Mouse (Mus musculus) MEL (cell line): ENCODE results near the gene Ccdc82. TPM values are rescaled to one million over a fixed set of nuclear protein-coding genes. Genes with fewer than 3 reads are reported as not detected.

Source experiments
- DNase-seq: peaks from one replicate; pipeline ENCODE4 v3.0.0; 2011; ENCODE audit warnings: low read depth, low spot score
- H3K27ac ChIP-seq: 2 replicates; pipeline ENCODE4 v1.5.1; 2012; ENCODE audit warnings: low read depth, mild to moderate bottlenecking, control low read depth, low read length, moderate library complexity; ENCODE audit not compliant: control insufficient read depth
- H3K27me3 ChIP-seq, 2 experiments: fragments of 150-350 bp in 1 of 2; sonication (generic) in 1 of 2; 2 replicates each; pipeline ENCODE4 v1.6.1; 2012; ENCODE audit warnings: low read length in 2 of 2, mild to moderate bottlenecking in 2 of 2, improper control_type of control experiment in 1 of 2, moderate library complexity in 1 of 2; ENCODE audit not compliant: insufficient read depth in 2 of 2, control insufficient read depth in 1 of 2
- H3K36me3 ChIP-seq, 2 experiments: 2 replicates each; pipeline ENCODE4 v1.6.1; 2012 to 2014; ENCODE audit warnings: low read length in 2 of 2, improper control_type of control experiment in 1 of 2, inconsistent platforms in 1 of 2, mild to moderate bottlenecking in 1 of 2; ENCODE audit not compliant: insufficient read depth in 2 of 2, control insufficient read depth in 1 of 2
- H3K4me1 ChIP-seq, 2 experiments: fragments of 150-350 bp in 1 of 2; sonication (generic) in 1 of 2; 2 replicates each; pipeline ENCODE4 v1.6.1; 2012; ENCODE audit warnings: low read length in 2 of 2, improper control_type of control experiment in 1 of 2, mild to moderate bottlenecking in 1 of 2; ENCODE audit not compliant: insufficient read depth in 2 of 2, control insufficient read depth in 1 of 2
- H3K4me3 ChIP-seq, 2 experiments: fragments of 150-350 bp in 1 of 2; sonication (generic) in 1 of 2; 2 replicates each; pipeline ENCODE4 v1.5.1; 2012; ENCODE audit warnings: low read depth in 2 of 2, low read length in 2 of 2, mild to moderate bottlenecking in 2 of 2, moderate library complexity in 2 of 2, control low read depth in 1 of 2, improper control_type of control experiment in 1 of 2; ENCODE audit not compliant: control insufficient read depth in 1 of 2, insufficient read depth in 1 of 2
- H3K79me2 ChIP-seq: 2 replicates; pipeline ENCODE4 v1.6.1; 2012; ENCODE audit warnings: mild to moderate bottlenecking, low read length, moderate library complexity; ENCODE audit not compliant: control insufficient read depth, poor library complexity, insufficient read depth
- H3K9ac ChIP-seq: 2 replicates; pipeline ENCODE4 v1.6.1; 2012; ENCODE audit warnings: low read depth, mild to moderate bottlenecking, control low read depth, low read length, moderate library complexity; ENCODE audit not compliant: control insufficient read depth, poor library complexity, severe bottlenecking
- H3K9me3 ChIP-seq: fragments of 150-350 bp; sonication (generic); replicated peaks from 2 replicates; pipeline ENCODE4 v1.6.1; 2012; ENCODE audit warnings: mild to moderate bottlenecking, low read length, improper control_type of control experiment, moderate library complexity; ENCODE audit not compliant: insufficient read depth
- CHD1 ChIP-seq: IDR thresholded peaks from 2 replicates; pipeline ENCODE4 v1.6.1; 2012; ENCODE audit warnings: low read depth, mild to moderate bottlenecking, inconsistent platforms, low read length, improper control_type of control experiment
- CHD2 ChIP-seq: IDR thresholded peaks from 2 replicates; pipeline ENCODE4 v1.6.1; 2011; ENCODE audit warnings: low read length, improper control_type of control experiment
- E2F4 ChIP-seq: IDR thresholded peaks from 2 replicates; pipeline ENCODE4 v1.6.1; 2011; ENCODE audit warnings: low read depth, low read length, improper control_type of control experiment, borderline replicate concordance
- ETS1 ChIP-seq: IDR thresholded peaks from 2 replicates; pipeline ENCODE4 v1.6.1; 2012; ENCODE audit warnings: low read depth, mild to moderate bottlenecking, inconsistent platforms, low read length, improper control_type of control experiment, moderate library complexity
- GABPA ChIP-seq: IDR thresholded peaks from 2 replicates; pipeline ENCODE4 v1.6.1; 2012; ENCODE audit warnings: low read depth, mild to moderate bottlenecking, inconsistent platforms, low read length, improper control_type of control experiment, moderate library complexity
- JUND ChIP-seq: IDR thresholded peaks from 2 replicates; pipeline ENCODE4 v1.6.1; 2011; ENCODE audit warnings: low read depth, mild to moderate bottlenecking, improper control_type of control experiment, low read length
- MAX ChIP-seq: IDR thresholded peaks from 2 replicates; pipeline ENCODE4 v1.6.1; 2011; ENCODE audit warnings: low read length, improper control_type of control experiment
- MYC ChIP-seq: IDR thresholded peaks from 2 replicates; pipeline ENCODE4 v1.6.1; 2011; ENCODE audit warnings: low read depth, mild to moderate bottlenecking, low read length, improper control_type of control experiment, moderate library complexity
- POLR2A ChIP-seq, 2 experiments: IDR thresholded peaks; 2 replicates each; pipeline ENCODE4 v1.6.1; 2011 to 2012; ENCODE audit warnings: low read length in 2 of 2, mild to moderate bottlenecking in 2 of 2, control low read depth in 1 of 2, improper control_type of control experiment in 1 of 2, low read depth in 1 of 2, moderate library complexity in 1 of 2; ENCODE audit not compliant: control insufficient read depth in 1 of 2, insufficient read depth in 1 of 2, poor library complexity in 1 of 2
- POLR2AphosphoS5 ChIP-seq: IDR thresholded peaks from 2 replicates; pipeline ENCODE4 v1.6.1; 2012; ENCODE audit warnings: low read depth, borderline replicate concordance, mild to moderate bottlenecking, inconsistent platforms, low read length, moderate library complexity, mixed read lengths
- RCOR1 ChIP-seq: IDR thresholded peaks from 2 replicates; pipeline ENCODE4 v1.6.1; 2012; ENCODE audit warnings: low read depth, mild to moderate bottlenecking, inconsistent platforms, low read length, improper control_type of control experiment
- TBP ChIP-seq: IDR thresholded peaks from 2 replicates; pipeline ENCODE4 v1.8.0; 2011; ENCODE audit warnings: low read depth, low read length, improper control_type of control experiment
- USF1 ChIP-seq: IDR thresholded peaks from 2 replicates; pipeline ENCODE4 v1.6.1; 2014; ENCODE audit warnings: low read depth, mild to moderate bottlenecking, inconsistent platforms, low read length, improper control_type of control experiment, moderate library complexity
- USF2 ChIP-seq, 2 experiments: IDR thresholded peaks; 2 replicates each; pipeline ENCODE4 v1.6.1; 2011 to 2012; ENCODE audit warnings: improper control_type of control experiment in 2 of 2, low read length in 2 of 2, borderline replicate concordance in 1 of 2, inconsistent platforms in 1 of 2, low read depth in 1 of 2, mild to moderate bottlenecking in 1 of 2; ENCODE audit not compliant: insufficient read depth in 1 of 2
- ZC3H11A ChIP-seq: IDR thresholded peaks from 2 replicates; pipeline ENCODE4 v1.6.1; 2012; ENCODE audit warnings: low read depth, mild to moderate bottlenecking, inconsistent platforms, low read length, improper control_type of control experiment
- ZMIZ1 ChIP-seq: IDR thresholded peaks from 2 replicates; pipeline ENCODE4 v1.6.1; 2012; ENCODE audit warnings: low read depth, mild to moderate bottlenecking, inconsistent platforms, low read length, improper control_type of control experiment, moderate library complexity
- ZNF384 ChIP-seq: IDR thresholded peaks from 2 replicates; pipeline ENCODE4 v1.6.1; 2012; ENCODE audit warnings: low read depth, mild to moderate bottlenecking, inconsistent platforms, low read length, improper control_type of control experiment
- polyA plus RNA-seq, 2 experiments: library from polyadenylated mRNA; stranded (reverse) in 1 of 2; unstranded in 1 of 2; fragments of >175 nt in 1 of 2; fragments of >200 nt in 1 of 2; gene quantifications; 2 replicates each; pipeline versions ENCODE4 v1.2.1 to v1.2.4; 2012; ENCODE audit warnings: low replicate concordance in 2 of 2, low read depth in 1 of 2; ENCODE audit not compliant: insufficient read length in 2 of 2, insufficient read depth in 1 of 2, missing spikeins in 1 of 2
- total RNA-seq: library from RNA; depleted of rRNA; stranded (reverse); fragments of 300-350 nt; gene quantifications from 2 replicates; pipeline ENCODE4 v1.2.3, GENCODE M21; 2012

Gene Ccdc82
- total and polyA plus RNA-seq, 3 experiments = 8.4 to 79.8 (median 15.0) TPM

- no peak overlapping the region for H3K27ac ChIP-seq
- no peak overlapping the region for H3K4me3 ChIP-seq
- H3K9ac ChIP-seq = no peak overlapping the region
- TF ChIP-seq CHD1 = no peak
- no peak for TF ChIP-seq E2F4
- no peak for TF ChIP-seq ZC3H11A
- TF ChIP-seq MAX = no peak
- no peak for TF ChIP-seq MYC
- no peak for TF ChIP-seq USF2 (IDR thresholded peaks at IDR 0.05; ENCODE audit: borderline replicate concordance in 1 of 2, insufficient read depth in 1 of 2, low read depth in 1 of 2, low read length in 2 of 2)
- TF ChIP-seq CHD2 = no peak
- TF ChIP-seq ZNF384 = no peak
- TF ChIP-seq POLR2AphosphoS5 = no peak
- no peak for TF ChIP-seq ETS1
- TF ChIP-seq USF1 = no peak
- TF ChIP-seq ZMIZ1 = no peak
- no peak for DNase-seq
- H3K27me3 ChIP-seq = peaks cover 3 to 4% of the 10 kb centered on the region in 2 experiments; a peak in 3 of 4 replicates
- peaks cover 5 to 8% of the 10 kb centered on the region in 2 experiments for H3K4me1 ChIP-seq
- no peaks in the 10 kb centered on the region for H3K9me3 ChIP-seq
- no peaks in the 10 kb centered on the region; the same call in 1 of the 2 replicates for H3K79me2 ChIP-seq
- H3K36me3 ChIP-seq = 0 out of 4 replicates have a peak, but pooled peaks cover 0 to 2% of the 10 kb centered on the region in 2 experiments
Observed at GRCm38 (mm10) chr9:13302183-13302825, 55.5 kb downstream of the Ccdc82 start.

- H3K4me3 ChIP-seq = no peak overlapping the region
- H3K9ac ChIP-seq = no peak overlapping the region
- 0 out of 4 replicates have a peak, but pooled peaks cover 0 to 2% of the 10 kb centered on the region in 2 experiments for H3K36me3 ChIP-seq
- no peaks in the 10 kb centered on the region for H3K9me3 ChIP-seq
- H3K27ac ChIP-seq = no peak overlapping the region
- no peak for DNase-seq
- no peaks in the 10 kb centered on the region for H3K79me2 ChIP-seq
- peaks cover 3 to 4% of the 10 kb centered on the region in 2 experiments; a peak in 3 of 4 replicates for H3K27me3 ChIP-seq
- no peak for TF ChIP-seq JUND
- no peak for TF ChIP-seq TBP
- no peak for TF ChIP-seq GABPA
- TF ChIP-seq MYC = no peak
- no peak for TF ChIP-seq RCOR1
- TF ChIP-seq POLR2A (IDR thresholded peaks at IDR 0.05; ENCODE audit: control insufficient read depth in 1 of 2, insufficient read depth in 1 of 2, low read depth in 1 of 2, low read length in 2 of 2, poor library complexity in 1 of 2) = no peak
- TF ChIP-seq, all 39 proteins: peak for 0
- peaks cover 4 to 5% of the 10 kb centered on the region in 2 experiments for H3K4me1 ChIP-seq
Observed at GRCm38 (mm10) chr9:13303099-13303771, 56.5 kb downstream of the Ccdc82 start.
